Mouse (Mus musculus) stomach, postnatal 0 days (tissue): Measurements from ENCODE around the gene Bckdk. TPM values are rescaled to one million over a fixed set of nuclear protein-coding genes. Genes with fewer than 3 reads are reported as not detected.
"Not testable (repeated sequence)": the region's sequence is repeated elsewhere in the genome, so short reads cannot be mapped to it uniquely, and the experiment has no call there.

Source experiments
- ATAC-seq: fragments of 200-750 bp; cut with Nextera tagmentation; 2 replicates; pipeline ENCODE4 v1.8.0; 2017; ENCODE audit not compliant: low FRiP score, low TSS enrichment
- DNase-seq: peaks from one replicate; pipeline ENCODE4 v3.0.0-alpha.2; 2016; ENCODE audit warnings: low spot score
- H3K27ac ChIP-seq: fragments of 300-500 bp; sonication (generic); replicated peaks from 2 replicates; pipeline ENCODE4 v1.5.1; 2014; ENCODE audit warnings: mild to moderate bottlenecking, control low read depth
- H3K27me3 ChIP-seq: fragments of 300-500 bp; sonication (generic); 2 replicates; pipeline ENCODE4 v1.6.1; 2014; ENCODE audit warnings: low read length; ENCODE audit not compliant: control insufficient read depth, insufficient read depth
- H3K36me3 ChIP-seq: fragments of 300-500 bp; sonication (generic); 2 replicates; pipeline ENCODE4 v1.6.1; 2014; ENCODE audit warnings: low read length, mixed read lengths; ENCODE audit not compliant: control insufficient read depth, insufficient read depth
- H3K4me1 ChIP-seq: fragments of 300-500 bp; sonication (generic); replicated peaks from 2 replicates; pipeline ENCODE4 v1.6.1; 2014; ENCODE audit warnings: antibody characterized with exemption; ENCODE audit not compliant: control insufficient read depth, insufficient read depth
- H3K4me2 ChIP-seq: fragments of 300-500 bp; sonication (generic); replicated peaks from 2 replicates; pipeline ENCODE4 v1.6.1; 2014; ENCODE audit warnings: low read depth, mild to moderate bottlenecking, control low read depth, moderate library complexity
- H3K4me3 ChIP-seq: fragments of 300-500 bp; sonication (generic); 2 replicates; pipeline ENCODE4 v1.5.1; 2014; ENCODE audit warnings: low read depth, low read length, control low read depth
- H3K9ac ChIP-seq: fragments of 300-500 bp; sonication (generic); 2 replicates; pipeline ENCODE4 v1.6.1; 2014; ENCODE audit warnings: mild to moderate bottlenecking, low read length, control low read depth, mixed read lengths
- H3K9me3 ChIP-seq: fragments of 300-500 bp; sonication (generic); 2 replicates; pipeline ENCODE4 v1.6.1; 2016; ENCODE audit warnings: low read length; ENCODE audit not compliant: control insufficient read depth
- CTCF ChIP-seq: IDR thresholded peaks from 2 replicates; pipeline ENCODE4 v1.5.1; 2016; ENCODE audit warnings: antibody characterized with exemption, low read depth, mild to moderate bottlenecking, moderate library complexity
- EP300 ChIP-seq: optimal IDR thresholded peaks from 2 replicates; pipeline ENCODE3; 2016; ENCODE audit warnings: antibody characterized with exemption
- WGBS: fragments of 180-500 bp; shearing (Covaris S2); extraction: QIAGEN DNeasy Blood & Tissue Kit; methylation state at CpG from one replicate; pipeline ENCODE4 v1.1.7; 2014; 5-methylcytosine and 5-hydroxymethylcytosine counted together
- polyA plus RNA-seq: library from polyadenylated mRNA; unstranded; fragments of >200 nt; fragmentation: Nextera tagmentation; extraction: Ambion mirVana; gene quantifications from 2 replicates; pipeline ENCODE4 v1.2.1, GENCODE M21; 2015

The Bckdk gene
- polyA plus RNA-seq, 1 experiment from 2014 or later: 102 TPM

DNA sequence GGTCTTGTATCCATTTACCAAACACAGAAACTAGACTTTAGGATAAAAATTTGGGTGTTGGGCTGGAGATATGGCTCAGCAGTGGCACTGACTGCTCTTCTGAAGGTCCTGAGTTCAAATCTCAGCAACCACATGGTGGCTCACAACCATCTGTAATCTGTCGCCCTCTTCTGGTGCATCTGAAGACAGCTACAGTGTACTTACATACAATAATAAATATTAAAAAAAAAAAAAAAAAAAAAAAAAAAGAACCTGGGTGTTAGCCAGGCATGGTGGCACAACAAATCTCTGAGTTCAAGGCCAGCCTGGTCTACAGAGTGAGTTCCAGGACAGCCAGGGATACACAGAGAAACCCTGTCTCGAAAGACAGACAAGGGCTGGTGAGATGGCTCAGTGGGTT is 38.2 kb downstream of the Bckdk start:
- ATAC-seq, H3K36me3 ChIP-seq, H3K27me3 ChIP-seq, H3K4me2 ChIP-seq, H3K9me3 ChIP-seq, H3K27ac ChIP-seq, H3K4me1 ChIP-seq, DNase-seq, H3K4me3 ChIP-seq, H3K9ac ChIP-seq: not testable (repeated sequence)
- 46% methylated on average over 2 of the region's 2 CpGs for WGBS
- peak; percentile 53 for TF ChIP-seq CTCF

GRCm38 (mm10) chr7:127944614-127945013 is 40.7 kb downstream of the Bckdk start:
- Histone ChIP-seq H3K4me3 (no peak overlapping the region), H3K4me1 (no peaks in the 10 kb centered on the region), H3K4me2 (peak overlapping the region; percentile 25; the same call in 1 of the 2 replicates), H3K36me3 (no peaks in the 10 kb centered on the region), H3K27me3 (no peaks in the 10 kb centered on the region), H3K9ac (no peak overlapping the region), H3K9me3 (no peaks in the 10 kb centered on the region), H3K27ac (no peak overlapping the region)
- TF ChIP-seq EP300: no peak
- TF ChIP-seq CTCF: no peak
- WGBS: 7% methylated on average over 23 of the region's 23 CpGs
- ATAC-seq (peak; percentile 51), DNase-seq (peak; percentile 55)

GRCm38 (mm10) chr7:127946470-127947023 is 42.7 kb downstream of the Bckdk start, which contains the start of gene Prss36:
Gene Prss36, minus strand, starts transcription at chr7:127946725.
- Histone ChIP-seq H3K4me2 (no peak within 1 kb of the TSS), H3K27ac (peak within 1 kb of the TSS; percentile 53), H3K4me3 (no peak within 1 kb of the TSS)

DNA sequence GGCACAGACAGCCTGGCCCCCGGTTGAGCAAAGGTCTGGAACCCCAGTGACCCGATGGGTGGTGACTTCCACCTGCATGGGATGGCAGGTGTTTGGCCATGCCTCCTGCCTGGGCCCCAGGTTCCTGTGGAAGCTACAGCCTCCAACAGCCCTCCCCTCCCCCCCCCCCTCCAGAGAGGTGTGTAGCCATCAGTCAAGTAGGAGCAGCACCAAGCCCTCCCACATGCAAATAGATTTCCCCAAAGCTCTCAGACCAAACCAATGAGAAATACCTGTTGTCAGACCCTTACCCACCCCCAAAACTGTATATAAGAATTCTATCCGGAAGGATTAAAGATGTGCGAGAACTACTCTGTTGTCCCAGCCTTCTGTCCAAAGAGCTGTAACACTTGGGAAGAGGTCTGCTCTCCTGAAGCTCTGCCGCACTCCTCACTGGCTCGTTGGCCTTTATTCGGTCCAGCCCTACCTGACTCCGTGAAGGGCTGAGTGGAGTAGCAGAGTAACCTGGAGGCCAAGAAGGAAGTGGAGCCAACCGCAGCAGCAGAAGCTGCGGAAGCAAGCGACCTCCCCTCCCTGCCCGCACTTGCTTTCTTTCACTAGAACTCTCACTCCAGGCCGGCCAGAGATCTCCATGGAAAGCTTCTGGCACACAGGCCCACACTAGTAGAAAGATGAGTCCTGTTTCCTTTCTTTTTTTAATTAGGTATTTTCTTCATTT is 49.1 kb downstream of the Bckdk start:
- H3K4me2 ChIP-seq: no peak overlapping the region
- H3K27me3 ChIP-seq: no peaks in the 10 kb centered on the region
- no peak overlapping the region for H3K9ac ChIP-seq
- no peaks in the 10 kb centered on the region for H3K36me3 ChIP-seq
- WGBS: 37% methylated on average over 13 of the region's 13 CpGs
- TF ChIP-seq CTCF: no peak
- no peak for TF ChIP-seq EP300
- H3K27ac ChIP-seq: no peak overlapping the region
- H3K4me1 ChIP-seq: no peaks in the 10 kb centered on the region
- DNase-seq (no peak), ATAC-seq (no peak)
- H3K9me3 ChIP-seq: no peaks in the 10 kb centered on the region
- no peak overlapping the region for H3K4me3 ChIP-seq

More at GRCm38 (mm10) chr7:127946470-127947023, 42.7 kb downstream of the Bckdk start, which contains the start of gene Prss36:
- 47% methylated on average over 6 of the region's 6 CpGs for WGBS
- H3K9ac ChIP-seq: no peak within 1 kb of the TSS
- H3K27me3 ChIP-seq: no peaks in the 10 kb centered on the region
- H3K9me3 ChIP-seq: no peaks in the 10 kb centered on the region
- H3K4me1 ChIP-seq: no peaks in the 10 kb centered on the region
- ATAC-seq (peak; percentile 94), DNase-seq (peak; percentile 78)
- no peaks in the 10 kb centered on the region for H3K36me3 ChIP-seq
- TF ChIP-seq CTCF (0 out of 2 replicates have a peak, but pooled peaks have one; percentile 5), EP300 (no peak)

DNA sequence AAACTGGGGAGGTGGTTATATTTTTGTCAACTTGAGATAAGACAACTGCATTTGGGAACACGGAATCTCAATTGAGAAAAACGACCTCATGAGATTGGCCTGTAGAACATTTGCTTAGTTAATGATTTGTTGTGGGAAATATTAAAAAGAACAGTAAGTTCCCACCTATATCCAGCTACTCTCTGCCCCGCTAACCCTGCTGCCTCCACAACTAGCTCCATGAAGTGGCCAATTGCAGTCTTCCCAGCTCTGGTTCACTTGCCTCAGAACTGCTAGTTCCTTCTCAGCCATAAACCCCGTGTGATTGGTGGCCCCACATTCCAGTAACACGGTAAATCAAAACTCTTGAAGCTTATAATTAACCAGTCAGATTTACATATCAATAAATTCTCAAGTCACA is 55.5 kb downstream of the Bckdk start:
- ATAC-seq: no peak
- no peaks in the 10 kb centered on the region for H3K27me3 ChIP-seq
- 57% methylated on average over 5 of the region's 5 CpGs for WGBS
- TF ChIP-seq CTCF (no peak), EP300 (no peak)
- H3K4me1 ChIP-seq: no peaks in the 10 kb centered on the region
- no peaks in the 10 kb centered on the region for H3K9me3 ChIP-seq
- no peak overlapping the region for H3K4me3 ChIP-seq
- no peaks in the 10 kb centered on the region for H3K36me3 ChIP-seq
- no peak overlapping the region for H3K27ac ChIP-seq
- H3K4me2 ChIP-seq: no peak overlapping the region
- no peak for DNase-seq
- H3K9ac ChIP-seq: no peak overlapping the region

Other genes with a start within 250 kb of the Bckdk start
- 42.2 and 46.8 TPM in 2 replicates for gene Bcl7c, start 195.1 kb upstream of the Bckdk start, polyA plus RNA-seq
- gene Ctf1, start 191.3 kb upstream of the Bckdk start, polyA plus RNA-seq: 13.4 and 14.5 TPM in 2 replicates
- gene Ctf2, start 171.9 kb upstream of the Bckdk start, polyA plus RNA-seq: 0.08 and 0.13 TPM in 2 replicates
- 1.1 and 1.9 TPM in 2 replicates for gene Fbxl19, start 159.5 kb upstream of the Bckdk start, polyA plus RNA-seq
- 18.6 and 20.0 TPM in 2 replicates for gene Orai3, start 134.3 kb upstream of the Bckdk start, polyA plus RNA-seq
- gene Setd1a, start 127.4 kb upstream of the Bckdk start, polyA plus RNA-seq: 6.9 and 8.0 TPM in 2 replicates
- gene Gm49388, start 118.5 kb upstream of the Bckdk start, polyA plus RNA-seq: not detected in 2 replicates
- 31.7 and 32.3 TPM in 2 replicates for gene Hsd3b7, start 103.5 kb upstream of the Bckdk start, polyA plus RNA-seq
- 28.4 and 28.8 TPM in 2 replicates for gene Stx4a, start 79.8 kb upstream of the Bckdk start, polyA plus RNA-seq
- gene Stx1b, start 79.5 kb upstream of the Bckdk start, polyA plus RNA-seq: 0.80 and 1.2 TPM in 2 replicates
- 3.6 and 3.8 TPM in 2 replicates for gene Zfp646, start 27.9 kb upstream of the Bckdk start, polyA plus RNA-seq
- 6.5 and 6.6 TPM in 2 replicates for gene Zfp668, start 27.3 kb upstream of the Bckdk start, polyA plus RNA-seq
- gene Prss53, start 13.1 kb upstream of the Bckdk start, polyA plus RNA-seq: 0.23 and 0.35 TPM in 2 replicates
- not detected in 2 replicates for gene Gm21974, start 8.6 kb upstream of the Bckdk start, polyA plus RNA-seq
- gene Vkorc1, start 8.5 kb upstream of the Bckdk start, polyA plus RNA-seq: 123 and 130 TPM in 2 replicates
- 15.1 and 16.6 TPM in 2 replicates for gene Kat8, start 8.4 kb downstream of the Bckdk start, polyA plus RNA-seq
- 77.4 and 85.3 TPM in 2 replicates for gene Prss8, start 26.0 kb downstream of the Bckdk start, polyA plus RNA-seq
- 9.1 and 9.7 TPM in 2 replicates for gene Prss36, start 42.6 kb downstream of the Bckdk start, polyA plus RNA-seq
- 124 and 130 TPM in 2 replicates for gene Fus, start 63.4 kb downstream of the Bckdk start, polyA plus RNA-seq
- 266 and 273 TPM in 2 replicates for gene Pycard, start 89.8 kb downstream of the Bckdk start, polyA plus RNA-seq
- gene Trim72, start 99.9 kb downstream of the Bckdk start, polyA plus RNA-seq: 0.38 and 0.52 TPM in 2 replicates
- 0.91 and 0.99 TPM in 2 replicates for gene Itgam, start 158.6 kb downstream of the Bckdk start, polyA plus RNA-seq
- not detected in 2 replicates for gene Gm49368, start 158.6 kb downstream of the Bckdk start, polyA plus RNA-seq
- 0.19 and 0.22 TPM in 2 replicates for gene Itgax, start 225.5 kb downstream of the Bckdk start, polyA plus RNA-seq